Mouse (Mus musculus) stomach, postnatal 0 days (tissue): ENCODE measurements around the gene Hap1. TPM values are rescaled to one million over a fixed set of nuclear protein-coding genes. Genes with fewer than 3 reads are reported as not detected.
"Not testable (repeated sequence)": the region's sequence is repeated elsewhere in the genome, so short reads cannot be mapped to it uniquely, and the experiment has no call there.

ENCODE experiments used
- ATAC-seq: fragments of 200-750 bp; cut with Nextera tagmentation; 2 replicates; pipeline ENCODE4 v1.8.0; 2017; ENCODE audit not compliant: low FRiP score, low TSS enrichment
- DNase-seq: peaks from one replicate; pipeline ENCODE4 v3.0.0-alpha.2; 2016; ENCODE audit warnings: low spot score
- H3K27ac ChIP-seq: fragments of 300-500 bp; sonication (generic); replicated peaks from 2 replicates; pipeline ENCODE4 v1.5.1; 2014; ENCODE audit warnings: mild to moderate bottlenecking, control low read depth
- H3K27me3 ChIP-seq: fragments of 300-500 bp; sonication (generic); 2 replicates; pipeline ENCODE4 v1.6.1; 2014; ENCODE audit warnings: low read length; ENCODE audit not compliant: control insufficient read depth, insufficient read depth
- H3K36me3 ChIP-seq: fragments of 300-500 bp; sonication (generic); 2 replicates; pipeline ENCODE4 v1.6.1; 2014; ENCODE audit warnings: low read length, mixed read lengths; ENCODE audit not compliant: control insufficient read depth, insufficient read depth
- H3K4me1 ChIP-seq: fragments of 300-500 bp; sonication (generic); replicated peaks from 2 replicates; pipeline ENCODE4 v1.6.1; 2014; ENCODE audit warnings: antibody characterized with exemption; ENCODE audit not compliant: control insufficient read depth, insufficient read depth
- H3K4me2 ChIP-seq: fragments of 300-500 bp; sonication (generic); replicated peaks from 2 replicates; pipeline ENCODE4 v1.6.1; 2014; ENCODE audit warnings: low read depth, mild to moderate bottlenecking, control low read depth, moderate library complexity
- H3K4me3 ChIP-seq: fragments of 300-500 bp; sonication (generic); 2 replicates; pipeline ENCODE4 v1.5.1; 2014; ENCODE audit warnings: low read depth, low read length, control low read depth
- H3K9ac ChIP-seq: fragments of 300-500 bp; sonication (generic); 2 replicates; pipeline ENCODE4 v1.6.1; 2014; ENCODE audit warnings: mild to moderate bottlenecking, low read length, control low read depth, mixed read lengths
- H3K9me3 ChIP-seq: fragments of 300-500 bp; sonication (generic); 2 replicates; pipeline ENCODE4 v1.6.1; 2016; ENCODE audit warnings: low read length; ENCODE audit not compliant: control insufficient read depth
- CTCF ChIP-seq: IDR thresholded peaks from 2 replicates; pipeline ENCODE4 v1.5.1; 2016; ENCODE audit warnings: antibody characterized with exemption, low read depth, mild to moderate bottlenecking, moderate library complexity
- EP300 ChIP-seq: optimal IDR thresholded peaks from 2 replicates; pipeline ENCODE3; 2016; ENCODE audit warnings: antibody characterized with exemption
- WGBS: fragments of 180-500 bp; shearing (Covaris S2); extraction: QIAGEN DNeasy Blood & Tissue Kit; methylation state at CpG from one replicate; pipeline ENCODE4 v1.1.7; 2014; 5-methylcytosine and 5-hydroxymethylcytosine counted together
- polyA plus RNA-seq: library from polyadenylated mRNA; unstranded; fragments of >200 nt; fragmentation: Nextera tagmentation; extraction: Ambion mirVana; gene quantifications from 2 replicates; pipeline ENCODE4 v1.2.1, GENCODE M21; 2015

Hap1 gene
- polyA plus RNA-seq, 1 experiment from 2014 or later: 7.9 TPM

DNA sequence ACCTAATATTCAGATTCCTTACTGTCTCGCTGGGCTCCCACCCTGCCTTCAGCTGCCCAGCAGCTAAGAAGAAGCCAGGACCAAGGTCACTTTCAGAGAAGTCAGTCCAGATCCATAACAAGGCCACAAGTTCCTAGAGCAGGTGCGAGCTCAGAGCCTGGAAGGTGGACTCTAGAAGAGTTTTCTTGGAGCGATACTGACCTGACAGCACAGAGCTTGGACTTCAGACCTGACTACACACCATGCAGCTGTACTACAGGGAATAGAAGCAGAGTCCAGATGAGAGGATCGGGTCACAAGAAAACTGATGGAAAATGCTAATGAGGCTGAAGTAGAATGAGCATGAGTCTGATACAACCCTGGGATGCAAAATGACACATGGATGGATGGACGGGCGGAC lies 42.5 kb downstream of the Hap1 start:
- H3K4me1 ChIP-seq: no peaks in the 10 kb centered on the region
- H3K27ac ChIP-seq: no peak overlapping the region
- DNase-seq: no peak
- TF ChIP-seq EP300 (no peak), CTCF (no peak)
- no peak for ATAC-seq
- WGBS: 91% methylated on average over 6 of the region's 6 CpGs
- H3K36me3 ChIP-seq: no peaks in the 10 kb centered on the region
- no peak overlapping the region for H3K9ac ChIP-seq
- H3K4me2 ChIP-seq: no peak overlapping the region
- H3K9me3 ChIP-seq: no peaks in the 10 kb centered on the region
- no peak overlapping the region for H3K4me3 ChIP-seq
- H3K27me3 ChIP-seq: no peaks in the 10 kb centered on the region

DNA sequence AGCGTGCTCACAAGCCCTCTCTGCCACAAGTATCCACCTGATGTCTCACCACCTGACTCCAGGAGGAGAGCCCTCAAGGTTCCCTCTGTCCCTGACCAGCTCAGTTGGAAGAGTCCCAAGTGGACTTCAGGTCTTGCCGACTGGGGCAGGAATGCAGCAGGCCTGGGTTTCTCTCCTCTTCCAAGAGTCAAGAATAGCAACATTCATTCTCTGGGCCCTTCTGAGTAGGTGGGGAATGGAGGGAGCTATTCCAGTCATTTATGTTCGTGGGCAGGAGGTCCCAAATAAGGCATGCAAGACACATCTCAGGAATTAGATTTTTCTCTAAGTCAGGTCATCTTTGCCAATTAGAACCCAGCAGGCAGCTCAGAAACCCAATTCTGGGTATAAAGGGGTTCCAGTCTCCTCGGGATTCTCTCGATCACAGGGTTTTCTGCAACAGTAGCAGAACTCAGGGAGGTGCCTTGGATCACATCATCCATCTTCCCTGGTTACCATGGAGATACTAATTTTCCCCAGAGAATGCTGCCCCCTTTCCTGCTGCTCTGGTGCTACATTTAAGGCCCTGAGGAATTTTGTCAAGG lies 43.7 kb downstream of the Hap1 start:
- no peak for DNase-seq
- H3K4me3 ChIP-seq: no peak overlapping the region
- H3K36me3 ChIP-seq: no peaks in the 10 kb centered on the region
- no peak for ATAC-seq
- H3K27me3 ChIP-seq: no peaks in the 10 kb centered on the region
- H3K4me1 ChIP-seq: no peaks in the 10 kb centered on the region
- H3K27ac ChIP-seq: no peak overlapping the region
- no peak for TF ChIP-seq EP300
- no peak for TF ChIP-seq CTCF
- H3K9me3 ChIP-seq: no peaks in the 10 kb centered on the region
- H3K4me2 ChIP-seq: no peak overlapping the region
- no peak overlapping the region for H3K9ac ChIP-seq
- 33% methylated on average over 5 of the region's 5 CpGs for WGBS

DNA sequence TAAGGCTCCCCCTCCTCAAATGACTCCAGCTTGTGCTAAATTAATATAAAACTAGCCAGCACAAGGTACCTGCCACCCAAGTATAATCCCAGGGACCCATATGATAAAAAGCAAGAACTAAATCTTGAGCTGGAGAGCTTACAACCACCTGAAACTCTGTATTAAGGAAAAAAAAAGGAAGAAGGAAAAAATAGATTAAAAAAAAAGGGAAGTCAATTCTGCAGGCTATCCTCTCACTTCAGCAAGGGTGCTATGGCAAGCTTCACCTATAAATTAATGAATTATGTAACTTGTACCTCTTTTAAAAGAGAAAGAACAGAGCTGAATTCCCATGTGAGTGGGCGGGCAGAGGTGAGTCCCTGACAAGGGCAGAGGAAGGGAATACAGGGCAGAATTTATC lies 44.3 kb downstream of the Hap1 start:
- H3K36me3 ChIP-seq: no peaks in the 10 kb centered on the region
- no peaks in the 10 kb centered on the region for H3K27me3 ChIP-seq
- no peak overlapping the region for H3K9ac ChIP-seq
- H3K4me2 ChIP-seq: no peak overlapping the region
- H3K4me3 ChIP-seq: no peak overlapping the region
- DNase-seq (no peak), ATAC-seq (no peak)
- 82% methylated on average over 1 of the region's 1 CpGs for WGBS
- H3K4me1 ChIP-seq: no peaks in the 10 kb centered on the region
- TF ChIP-seq EP300: no peak
- no peak for TF ChIP-seq CTCF
- H3K27ac ChIP-seq: no peak overlapping the region
- no peaks in the 10 kb centered on the region for H3K9me3 ChIP-seq

DNA sequence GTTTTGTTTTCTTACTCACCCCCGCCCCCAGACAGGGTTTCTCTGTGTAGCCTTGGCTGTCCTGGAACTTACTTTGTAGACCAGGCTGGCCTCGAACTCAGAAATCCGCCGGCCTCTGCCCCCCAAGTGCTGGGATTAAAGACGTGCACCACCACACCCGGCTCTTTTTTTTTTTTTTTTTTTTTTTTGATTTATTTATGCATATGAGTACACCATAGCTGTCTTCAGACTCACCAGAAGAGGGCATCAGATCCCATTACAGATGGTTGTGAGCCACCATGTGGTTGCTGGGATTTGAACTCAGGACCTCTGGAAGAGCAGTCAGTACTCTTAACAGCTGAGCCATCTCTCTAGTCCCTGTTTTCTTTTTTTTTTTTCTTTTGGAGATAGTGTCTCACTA lies 47.3 kb downstream of the Hap1 start:
- DNase-seq, H3K36me3 ChIP-seq, H3K9ac ChIP-seq, H3K27ac ChIP-seq, H3K4me3 ChIP-seq, H3K27me3 ChIP-seq, H3K4me2 ChIP-seq, H3K9me3 ChIP-seq, ATAC-seq, H3K4me1 ChIP-seq: not testable (repeated sequence)
- WGBS: 81% methylated on average over 6 of the region's 6 CpGs

DNA sequence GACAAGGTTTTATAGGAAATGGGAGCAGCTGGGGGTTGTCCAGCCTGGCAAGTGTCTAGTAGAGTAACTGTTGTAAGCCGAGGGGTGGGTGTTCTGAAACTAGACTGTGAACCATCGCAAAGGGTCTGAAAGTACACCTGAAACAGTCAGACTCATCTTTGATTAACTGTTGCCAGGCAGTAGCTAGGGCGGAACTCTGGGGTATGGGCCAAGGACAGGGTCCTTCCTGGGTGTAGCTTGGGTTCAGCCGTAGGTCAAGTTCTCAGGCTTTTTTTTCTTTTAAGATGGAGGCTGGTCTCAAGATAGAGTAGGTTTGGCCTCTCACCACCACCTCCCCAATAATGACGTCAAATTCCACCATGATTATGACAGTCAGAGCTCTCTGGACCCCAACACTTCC lies 48.0 kb downstream of the Hap1 start:
- DNase-seq (no peak), ATAC-seq (no peak)
- Histone ChIP-seq H3K4me2 (no peak overlapping the region), H3K27ac (no peak overlapping the region), H3K9ac (no peak overlapping the region), H3K4me1 (no peaks in the 10 kb centered on the region), H3K9me3 (no peaks in the 10 kb centered on the region), H3K4me3 (no peak overlapping the region), H3K36me3 (no peaks in the 10 kb centered on the region), H3K27me3 (no peaks in the 10 kb centered on the region)
- 86% methylated on average over 5 of the region's 5 CpGs for WGBS
- TF ChIP-seq EP300 (no peak), CTCF (no peak)

DNA sequence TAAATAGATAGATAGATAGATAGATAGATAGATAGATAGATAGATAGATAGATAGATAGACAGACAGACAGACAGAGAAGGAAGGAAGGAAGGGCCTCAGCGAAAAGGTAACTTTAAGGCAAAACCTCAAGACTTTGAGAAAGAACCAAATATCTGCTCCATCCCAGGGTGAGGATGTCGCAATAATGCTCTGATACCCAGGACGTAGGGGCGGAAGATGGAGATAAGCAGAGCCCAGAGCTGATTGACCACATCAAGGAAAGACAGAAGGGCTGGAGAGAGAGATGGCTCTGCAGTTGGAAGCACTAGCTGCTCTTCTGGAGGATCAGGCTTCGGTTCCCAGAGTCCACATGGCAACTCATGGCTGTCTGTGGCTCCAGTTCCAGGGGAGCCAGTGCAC lies 54.6 kb downstream of the Hap1 start:
- 0 out of 2 replicates have a peak, but pooled peaks cover 2% of the 10 kb centered on the region for H3K4me1 ChIP-seq
- H3K9ac ChIP-seq: no peak overlapping the region
- TF ChIP-seq EP300 (no peak), CTCF (no peak)
- no peak overlapping the region for H3K4me2 ChIP-seq
- no peaks in the 10 kb centered on the region for H3K36me3 ChIP-seq
- no peaks in the 10 kb centered on the region for H3K27me3 ChIP-seq
- 86% methylated on average over 5 of the region's 5 CpGs for WGBS
- no peak overlapping the region for H3K4me3 ChIP-seq
- DNase-seq: no peak
- ATAC-seq: no peak
- H3K9me3 ChIP-seq: no peaks in the 10 kb centered on the region
- H3K27ac ChIP-seq: no peak overlapping the region
